Mouse (Mus musculus): ENCODE results near the gene Vmn1r183. TPM values are rescaled to one million over a fixed set of nuclear protein-coding genes. Genes with fewer than 3 reads are reported as not detected.

Vmn1r183 gene
- total RNA-seq (2023), result not detected

DNA sequence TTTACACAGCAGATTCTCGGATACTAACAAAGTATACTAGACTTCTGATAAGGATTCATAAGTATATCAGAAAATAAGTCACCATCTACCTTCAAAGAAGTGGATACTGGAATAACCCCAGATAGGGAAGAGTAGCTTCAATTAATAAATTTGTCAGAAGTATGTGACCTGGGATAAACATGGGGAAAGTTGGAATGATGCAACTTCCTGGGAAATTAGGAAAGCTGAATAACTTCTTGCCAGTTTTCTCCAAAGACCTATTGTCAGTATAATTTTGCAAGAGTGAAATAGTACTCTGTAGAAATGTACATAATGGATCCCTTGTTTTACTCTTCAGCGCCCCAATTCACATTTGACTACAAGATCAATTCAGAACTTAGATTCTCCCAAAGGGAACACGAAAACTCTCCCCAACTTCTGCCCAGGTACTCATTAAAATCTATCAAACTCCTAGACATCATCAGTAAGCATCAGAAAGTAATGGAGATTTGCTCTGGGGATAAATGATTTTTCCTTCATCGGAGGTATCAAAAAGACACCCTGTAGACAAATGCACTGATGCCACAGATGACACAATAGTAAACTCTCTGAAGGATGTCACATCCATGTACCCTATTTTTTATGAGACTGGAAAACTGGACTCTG, at the start of gene Vmn1r183:
Gene Vmn1r183 (plus strand): TSS at position 595 of the 645 bp plus-strand sequence.

DNA sequence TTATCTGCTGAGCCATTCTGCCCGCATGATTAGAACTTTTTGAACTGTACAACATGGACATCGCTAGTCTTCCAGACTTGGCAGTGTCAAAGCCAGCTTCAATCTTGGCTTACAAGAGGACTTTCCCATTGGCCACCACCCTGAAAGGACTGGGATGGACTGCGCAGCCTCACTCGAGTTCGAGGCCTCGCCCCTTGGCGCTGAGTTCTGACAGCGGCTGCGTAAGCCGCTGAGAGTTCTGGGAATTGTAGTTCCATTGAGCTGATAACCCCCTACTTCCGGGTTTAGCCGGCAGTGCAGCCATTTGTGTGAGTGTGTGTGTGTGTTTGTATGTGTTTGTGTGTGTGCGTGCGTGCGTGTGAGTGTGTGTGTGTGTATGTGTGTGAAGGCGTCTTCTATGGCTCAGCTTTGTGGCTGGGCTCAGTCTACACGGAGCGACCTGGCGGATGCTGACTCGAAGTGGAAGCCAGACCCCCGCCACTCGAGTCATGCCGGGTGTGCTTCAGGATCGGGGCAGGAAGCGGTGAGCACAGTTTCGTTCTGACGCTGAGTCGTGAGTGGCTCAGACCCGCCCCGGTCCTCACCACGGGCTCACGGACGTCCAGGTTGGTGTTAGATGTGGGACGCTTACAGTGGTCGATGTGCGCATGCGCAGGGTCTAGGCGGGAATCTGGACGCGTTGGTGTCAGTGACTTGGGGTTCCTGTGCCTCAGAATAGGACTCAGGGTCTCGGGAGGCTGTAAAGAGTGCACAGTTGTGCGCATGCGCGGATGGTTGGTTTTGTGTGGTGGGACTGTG, 28.8 kb downstream of the Vmn1r183 start, which contains the start of gene Zfp180:
Gene Zfp180 (plus strand): TSS at position 291 of the 798 bp plus-strand sequence.

GRCm38 (mm10) chr7:24112156-24112856, 59.3 kb downstream of the Vmn1r183 start, which contains the start of gene Zfp112:
Gene Zfp112 (plus strand): TSS chr7:24112314.

Other genes with a start within 250 kb of the Vmn1r183 start
- gene Vmn1r175, start 242.6 kb upstream of the Vmn1r183 start, total RNA-seq (2023), result not detected
- not detected for gene Vmn1r176, start 215.9 kb upstream of the Vmn1r183 start, total RNA-seq (2023)
- not detected for gene Vmn1r177, start 186.8 kb upstream of the Vmn1r183 start, total RNA-seq (2023)
- gene Vmn1r178, start 161.2 kb upstream of the Vmn1r183 start, total RNA-seq (2023), result not detected
- gene Vmn1r179, start 126.3 kb upstream of the Vmn1r183 start, total RNA-seq (2023), result not detected
- gene Vmn1r180, start 102.6 kb upstream of the Vmn1r183 start, total RNA-seq (2023), result not detected
- not detected for gene Vmn1r181, start 78.6 kb upstream of the Vmn1r183 start, total RNA-seq (2023)
- not detected for gene V1rd19, start 51.6 kb upstream of the Vmn1r183 start, total RNA-seq (2023)
- 10 to 100 TPM; 29.0 to 34.1 TPM for gene Zfp180, start 28.7 kb downstream of the Vmn1r183 start, total RNA-seq (2023)
- gene Zfp112, start 59.1 kb downstream of the Vmn1r183 start, total RNA-seq (2023), result 1 to 10 TPM; 3.0 to 3.7 TPM
- 1 to 10 TPM; 8.0 to 9.7 TPM for gene Zfp235, start 80.9 kb downstream of the Vmn1r183 start, total RNA-seq (2023)
- under 1 TPM in 1 of 2 experiments, not detected in 1; 0.15 TPM for gene Zfp114, start 121.8 kb downstream of the Vmn1r183 start, total RNA-seq (2023)
- gene Zfp111, start 158.2 kb downstream of the Vmn1r183 start, total RNA-seq (2023), result under 1 TPM in 1 of 2 experiments, not detected in 1; 0.35 TPM
- gene Zfp109, start 184.3 kb downstream of the Vmn1r183 start, total RNA-seq (2023), result 1 to 10 TPM in 1 of 2 experiments, under 1 TPM in 1; 0.36 to 2.6 TPM
- gene Zfp108, start 201.5 kb downstream of the Vmn1r183 start, total RNA-seq (2023), result not detected
- under 1 TPM; 0.33 to 0.46 TPM for gene Zfp93, start 217.2 kb downstream of the Vmn1r183 start, total RNA-seq (2023)
- 10 to 100 TPM; 10.7 to 11.3 TPM for gene Zfp61, start 248.0 kb downstream of the Vmn1r183 start, total RNA-seq (2023)